Mouse (Mus musculus): ENCODE measurements around the gene Ttll7.

Gene Ttll7

DNA sequence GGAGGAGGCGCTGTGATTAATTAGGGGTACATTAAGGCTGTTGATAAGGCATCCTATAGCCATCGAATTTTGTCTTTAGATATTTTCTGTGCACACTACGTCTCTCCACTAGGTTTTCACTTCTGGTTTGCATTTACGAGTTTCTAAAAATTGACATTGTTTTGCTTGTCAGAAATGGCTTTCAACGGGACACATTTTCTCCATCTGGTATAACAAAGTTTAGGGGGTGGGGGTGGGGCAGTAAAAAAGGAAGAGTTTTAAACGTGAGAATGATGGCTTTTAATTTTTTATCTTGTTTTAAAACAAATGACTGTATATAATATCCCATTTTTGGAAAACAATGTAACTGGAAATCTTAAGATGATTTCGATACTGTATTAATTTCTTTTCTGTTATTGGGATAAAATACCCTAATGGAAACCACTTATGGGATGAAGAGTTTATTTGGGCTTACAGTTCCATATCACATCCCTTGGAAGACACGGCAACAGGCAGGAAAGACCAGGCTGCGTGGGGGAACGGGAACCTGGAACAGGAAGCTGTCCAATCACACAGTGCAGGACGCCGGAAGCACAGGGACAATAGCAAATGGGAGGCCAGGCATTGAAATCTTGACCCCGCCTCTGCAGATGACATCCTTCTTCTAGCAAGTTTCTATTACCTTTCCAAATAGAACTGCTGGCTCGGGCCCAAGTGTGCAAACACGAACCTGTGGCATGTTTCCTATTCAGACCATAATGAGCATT lies 142.7 kb downstream of the Ttll7 start:
- DNase-seq (ENCODE audit: low read depth, low spot score), result peak; percentile 5

DNA sequence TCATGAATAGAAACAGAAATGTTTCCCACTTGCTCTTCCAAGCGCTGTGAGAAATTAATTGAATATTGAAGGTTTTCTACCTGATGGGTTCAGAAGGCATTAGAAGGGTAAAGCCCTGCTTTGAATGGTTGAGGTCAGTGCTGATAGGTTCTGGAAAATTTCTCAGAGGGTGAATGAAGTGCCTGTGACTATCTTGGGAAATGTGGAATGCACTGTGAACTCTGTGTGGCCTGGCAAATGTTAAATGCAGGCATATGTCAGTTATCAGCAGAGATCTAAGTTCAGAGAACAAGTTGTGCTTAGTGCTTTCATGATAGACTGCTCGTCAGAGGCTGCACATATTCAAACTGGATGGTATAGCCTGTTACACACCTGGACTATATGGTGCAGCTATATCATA lies 147.0 kb downstream of the Ttll7 start:
- DNase-seq (ENCODE audit: low read depth, low spot score), result no peak

DNA sequence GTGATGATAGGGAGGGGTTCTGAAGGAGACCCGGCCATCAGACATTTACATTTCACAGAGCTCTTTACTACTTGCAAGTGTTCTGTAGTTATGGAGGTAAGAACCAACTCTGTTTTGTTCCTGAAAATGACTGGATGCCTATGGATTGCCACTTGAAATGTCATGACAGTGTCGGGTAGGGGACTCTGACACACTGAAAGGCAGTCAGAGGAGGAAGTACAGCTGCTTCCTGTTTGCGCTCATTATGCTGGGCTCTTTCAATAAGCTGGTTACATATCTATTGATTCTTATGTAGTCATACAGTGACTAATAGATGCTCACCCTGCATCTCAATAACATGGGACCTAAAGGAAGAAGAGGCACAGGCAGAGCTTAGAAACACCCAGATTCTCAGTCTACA lies 148.8 kb downstream of the Ttll7 start:
- DNase-seq (ENCODE audit: low read depth, low spot score), result no peak

- DNase-seq (ENCODE audit: low read depth, low spot score), result no peak
Measured at GRCm38 (mm10) chr3:147001557-147001956, 149.4 kb downstream of the Ttll7 start.

- no peak for DNase-seq (ENCODE audit: low read depth, low spot score)
Measured at GRCm38 (mm10) chr3:147016506-147016905, 164.3 kb downstream of the Ttll7 start.

DNA sequence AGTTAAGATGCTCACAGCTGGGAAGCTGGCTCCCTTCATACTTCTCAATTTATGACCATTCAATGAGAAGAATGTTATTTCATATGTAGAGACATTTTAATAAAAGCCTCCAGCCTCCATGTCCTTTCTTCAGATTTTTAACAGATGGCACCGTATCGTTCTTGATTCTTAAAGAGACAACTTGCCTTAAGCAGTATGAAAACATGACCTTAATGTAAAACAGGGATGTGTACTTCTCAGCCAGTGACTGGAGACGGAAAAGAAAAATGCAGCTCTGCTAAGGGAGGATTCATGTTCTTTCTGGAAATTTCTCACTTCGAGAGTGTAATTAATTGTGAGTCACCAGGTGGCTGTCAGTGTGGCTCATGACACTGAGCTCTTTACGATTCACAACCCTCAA lies 167.3 kb downstream of the Ttll7 start:
- DNase-seq (ENCODE audit: low read depth, low spot score), result no peak

DNA sequence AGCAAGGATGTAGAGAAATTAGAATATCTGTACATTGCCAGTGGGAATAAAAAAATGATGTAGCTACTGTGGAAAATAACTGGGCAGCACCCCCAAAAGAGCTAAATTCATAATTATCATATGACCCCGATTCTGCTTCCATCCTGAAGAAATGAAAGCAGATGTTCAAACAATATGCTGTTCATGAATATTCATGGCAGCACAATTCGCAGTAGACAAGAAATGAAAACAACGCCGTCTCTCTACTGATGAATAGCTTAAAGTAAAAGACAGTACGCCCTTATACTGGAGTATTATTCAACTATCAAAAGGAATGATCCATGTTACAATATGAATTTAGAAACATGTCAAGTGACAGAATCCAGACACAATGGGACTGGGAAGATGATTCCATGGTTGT lies 174.1 kb downstream of the Ttll7 start:
- no peak for DNase-seq (ENCODE audit: low read depth, low spot score)

- DNase-seq (ENCODE audit: low read depth, low spot score), result no peak
Measured at GRCm38 (mm10) chr3:147028382-147028781, 176.2 kb downstream of the Ttll7 start.

- peak; percentile 4 for DNase-seq (ENCODE audit: low read depth, low spot score)
Measured at GRCm38 (mm10) chr3:147029718-147030117, 177.6 kb downstream of the Ttll7 start.

GRCm38 (mm10) chr3:147030266-147030880 lies 178.2 kb downstream of the Ttll7 start:
- DNase-seq (ENCODE audit: low read depth, low spot score), result no peak
